Mouse (Mus musculus) common myeloid progenitor, adult 5-6 weeks (primary cell): ENCODE data around the gene Trim7. TPM values are rescaled to one million over a fixed set of nuclear protein-coding genes. Genes with fewer than 3 reads are reported as not detected.
"Not testable (repeated sequence)": the region's sequence is repeated elsewhere in the genome, so short reads cannot be mapped to it uniquely, and the experiment has no call there.

Source experiments
- ATAC-seq: replicated peaks from 2 replicates; pipeline ENCODE4 v1.8.0; 2016; ENCODE audit warnings: low read depth, mild to moderate bottlenecking, moderate TSS enrichment, inconsistent platforms; ENCODE audit not compliant: poor library complexity, severe bottlenecking
- total RNA-seq: library from RNA; stranded (forward); fragments of 200-1000, 187-1606 nt; gene quantifications from 2 replicates; pipeline ENCODE4 v1.2.3, GENCODE M21; 2017

Trim7 gene
- total RNA-seq, 1 experiment from 2014 or later = 0.78 TPM

- peak; percentile 30 for ATAC-seq
These were observed 47.8 kb downstream of the Trim7 start for GRCm38 (mm10) chr11:48873591-48874290.

DNA sequence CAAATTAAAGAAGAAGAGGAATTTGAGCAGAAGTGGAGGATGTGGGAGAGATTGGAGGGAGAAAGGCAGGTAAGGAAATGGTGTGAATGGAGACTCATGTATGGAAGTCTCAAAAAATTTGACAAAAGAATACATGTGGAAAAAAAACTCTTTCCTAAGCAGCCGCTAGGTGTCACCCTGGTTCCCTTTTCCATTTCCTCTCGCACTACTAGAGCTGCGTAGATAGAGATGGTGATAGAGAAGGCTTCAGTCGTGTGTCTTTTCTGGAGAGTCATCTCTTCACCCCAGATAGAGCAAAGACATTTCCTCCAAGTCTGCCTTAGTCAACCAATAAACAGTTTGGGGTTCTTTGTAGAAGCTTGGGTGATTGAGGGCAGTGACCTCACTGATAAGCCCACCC is 48.5 kb downstream of the Trim7 start:
- peak; percentile 40 for ATAC-seq

GRCm38 (mm10) chr11:48875343-48875837 is 49.5 kb downstream of the Trim7 start:
- ATAC-seq = not testable (repeated sequence)

DNA sequence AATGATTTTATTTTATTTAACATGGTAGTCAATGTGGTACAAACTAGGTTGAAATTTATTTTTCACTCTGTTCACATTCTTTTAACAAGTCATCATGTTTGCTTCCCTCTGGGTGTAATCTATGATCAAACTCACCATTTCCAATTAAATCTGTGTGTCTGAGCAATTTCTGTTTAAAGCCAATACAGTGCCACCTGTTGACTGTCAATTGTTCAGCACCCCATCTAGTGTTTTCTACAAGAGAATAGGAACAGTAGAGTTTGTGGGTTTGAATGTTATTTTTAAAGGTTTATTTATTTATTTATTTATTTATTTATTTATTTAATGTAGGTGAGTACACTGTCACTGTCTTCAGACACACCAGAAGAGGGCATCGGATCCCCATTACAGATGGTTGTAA is 50.7 kb downstream of the Trim7 start:
- no peak for ATAC-seq

DNA sequence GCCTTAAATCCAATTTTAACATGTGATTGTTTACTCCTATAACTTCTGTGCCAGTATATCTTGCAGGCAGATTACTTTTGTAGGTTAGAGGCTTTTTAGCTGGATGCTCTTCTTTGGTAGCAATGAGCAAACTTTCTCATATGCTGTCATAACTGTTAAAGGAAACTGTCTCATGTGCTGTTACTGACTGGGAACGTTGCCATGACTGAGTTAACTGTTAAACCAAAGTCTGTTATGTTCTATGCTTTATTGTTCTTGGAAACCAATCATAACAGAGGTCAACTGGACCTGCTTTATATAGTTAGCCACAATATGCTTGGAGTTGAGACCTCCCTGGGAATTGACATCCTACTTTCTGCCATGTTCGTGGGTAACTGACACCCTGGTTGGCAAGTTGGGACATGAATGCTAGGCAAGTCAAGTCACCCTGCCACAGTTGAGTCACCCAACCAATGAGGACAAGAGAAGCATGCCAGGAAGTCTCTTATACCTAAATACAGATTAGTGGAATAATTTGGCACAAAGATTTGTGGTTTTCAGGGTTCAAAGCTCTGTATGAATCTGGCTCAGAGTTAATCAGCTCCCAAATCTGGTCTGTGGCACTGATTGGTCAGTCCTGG is 73.0 kb downstream of the Trim7 start:
- no peak for ATAC-seq

GRCm38 (mm10) chr11:48900654-48901566 is 75.0 kb downstream of the Trim7 start:
- peak; percentile 88 for ATAC-seq

GRCm38 (mm10) chr11:48901567-48901930 is 75.6 kb downstream of the Trim7 start:
- ATAC-seq = not testable (repeated sequence)

Other genes starting within 250 kb of the Trim7 start
- 1,552 and 1,662 TPM in 2 replicates for gene Rack1, start 25.8 kb upstream of the Trim7 start, total RNA-seq
- 50.2 and 70.9 TPM in 2 replicates for gene Trim41, start 8.8 kb upstream of the Trim7 start, total RNA-seq
- 48.6 and 64.4 TPM in 2 replicates for gene Gm12184, start 515 bp downstream of the Trim7 start, total RNA-seq
- 49.1 and 58.2 TPM in 2 replicates for gene Irgm1, start 45.5 kb downstream of the Trim7 start, total RNA-seq
- gene Gm5431, start 76.1 kb downstream of the Trim7 start, total RNA-seq = 0.59 and 1.5 TPM in 2 replicates
- 60.6 and 73.1 TPM in 2 replicates for gene Psme2b, start 120.0 kb downstream of the Trim7 start, total RNA-seq
- 3.0 and 4.1 TPM in 2 replicates for gene Olfr56, start 152.7 kb downstream of the Trim7 start, total RNA-seq
- 6.5 and 15.8 TPM in 2 replicates for gene 9930111J21Rik1, start 153.3 kb downstream of the Trim7 start, total RNA-seq
- 1.2 and 6.7 TPM in 2 replicates for gene Gm12185, start 166.1 kb downstream of the Trim7 start, total RNA-seq
- 11.0 and 21.7 TPM in 2 replicates for gene Tgtp1, start 168.0 kb downstream of the Trim7 start, total RNA-seq
- gene 9930111J21Rik2, start 225.1 kb downstream of the Trim7 start, total RNA-seq = 22.4 and 24.8 TPM in 2 replicates
- gene Tgtp2, start 238.1 kb downstream of the Trim7 start, total RNA-seq = 190 and 320 TPM in 2 replicates